Mouse (Mus musculus): Measurements from ENCODE around the gene Mios.
A peak's percentile ranks its signal among the peaks of the same experiment; 100 is the strongest.

- no peak for TF ChIP-seq CTCF (IDR thresholded peaks at IDR 0.05; ENCODE audit: insufficient read depth, low read depth, low read length)
- peak; percentile 38 for TF ChIP-seq POLR2A (IDR thresholded peaks at IDR 0.05; ENCODE audit: insufficient read depth, low read depth, low read length)
Measured at GRCm38 (mm10) chr6:8259004-8259666, 50.1 kb downstream of the Mios start, which contains the start of the genes Rpa3, Umad1 and Gm45062.
